Mouse (Mus musculus): ENCODE data around the gene Adprm. TPM values are rescaled to one million over a fixed set of nuclear protein-coding genes. Genes with fewer than 3 reads are reported as not detected.

The Adprm gene
- polyA plus RNA-seq, 1 experiment, result 22.4 TPM

GRCm38 (mm10) chr11:66993674-66994073 is 58.7 kb downstream of the Adprm start:
- H3K4me3 ChIP-seq (ENCODE audit: insufficient read depth, low read length), result no peak overlapping the region
- no peak for TF ChIP-seq CTCF (IDR thresholded peaks at IDR 0.05; ENCODE audit: borderline replicate concordance, insufficient read depth, low read length)
- TF ChIP-seq POLR2A (IDR thresholded peaks at IDR 0.05; ENCODE audit: low read depth, low read length), result no peak
- H3K27ac ChIP-seq (ENCODE audit: insufficient read depth, low read length), result no peak overlapping the region

DNA sequence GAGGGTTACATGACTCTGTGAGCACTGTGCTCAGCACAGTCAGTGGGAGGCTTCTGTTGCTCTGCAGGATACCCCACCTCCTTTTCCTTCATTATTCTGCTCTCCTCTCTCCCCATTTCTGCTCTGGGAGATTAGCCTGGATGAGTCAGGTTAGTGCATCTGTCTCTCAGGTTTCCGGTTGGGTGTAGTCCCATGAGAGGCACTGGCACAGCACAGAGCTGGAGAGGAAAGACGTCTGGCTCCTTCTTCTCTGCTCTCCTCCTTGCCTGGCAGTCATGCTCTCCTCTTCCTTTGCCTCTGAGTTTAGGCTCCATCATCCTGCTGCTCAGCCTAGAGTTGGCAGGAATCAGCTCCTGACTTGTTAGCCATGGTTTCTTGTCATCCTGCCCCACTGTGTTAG is 60.2 kb downstream of the Adprm start:
- Histone ChIP-seq H3K4me3 (ENCODE audit: insufficient read depth, low read length) (no peak overlapping the region), H3K27ac (ENCODE audit: insufficient read depth, low read length) (no peak overlapping the region), H3K4me1 (ENCODE audit: control insufficient read depth, insufficient read depth, low read length) (no peaks in the 10 kb centered on the region)
- TF ChIP-seq CTCF (IDR thresholded peaks at IDR 0.05; ENCODE audit: borderline replicate concordance, insufficient read depth, low read length) (no peak), POLR2A (IDR thresholded peaks at IDR 0.05; ENCODE audit: low read depth, low read length) (no peak)

More at GRCm38 (mm10) chr11:66993674-66994073, 58.7 kb downstream of the Adprm start:
- no peaks in the 10 kb centered on the region for H3K4me1 ChIP-seq (ENCODE audit: control insufficient read depth, insufficient read depth, low read length)

Other genes starting within 250 kb of the Adprm start
- gene Pirt, start 140.6 kb downstream of the Adprm start, polyA plus RNA-seq (2011; ENCODE audit: insufficient read length, low read depth, missing spikeins), result not detected in 2 replicates
- not detected in 2 replicates for gene Tmem238l, start 96.0 kb downstream of the Adprm start, polyA plus RNA-seq (2011; ENCODE audit: insufficient read length, low read depth, missing spikeins)
- 2.6 and 2.9 TPM in 2 replicates for gene Tmem220, start 27.4 kb downstream of the Adprm start, polyA plus RNA-seq (2011; ENCODE audit: insufficient read length, low read depth, missing spikeins)
- gene Sco1, start 76 bp upstream of the Adprm start, polyA plus RNA-seq (2011; ENCODE audit: insufficient read length, low read depth, missing spikeins), result 21.2 and 23.6 TPM in 2 replicates
- not detected in 2 replicates for gene Myh3, start 25.7 kb upstream of the Adprm start, polyA plus RNA-seq (2011; ENCODE audit: insufficient read length, low read depth, missing spikeins)
- gene Myh2, start 118.4 kb upstream of the Adprm start, polyA plus RNA-seq (2011; ENCODE audit: insufficient read length, low read depth, missing spikeins), result 0.08 and 0.12 TPM in 2 replicates
- 0.28 TPM in 1 of 2 replicates, not detected in the other for gene Myh1, start 147.5 kb upstream of the Adprm start, polyA plus RNA-seq (2011; ENCODE audit: insufficient read length, low read depth, missing spikeins)
- gene Myh4, start 185.4 kb upstream of the Adprm start, polyA plus RNA-seq (2011; ENCODE audit: insufficient read length, low read depth, missing spikeins), result not detected in 2 replicates
- gene Myh8, start 224.5 kb upstream of the Adprm start, polyA plus RNA-seq (2011; ENCODE audit: insufficient read length, low read depth, missing spikeins), result not detected in 2 replicates

All from embryonic fibroblast, embryonic 13.5 days (primary cell).